Mouse (Mus musculus) left cerebral cortex, postnatal 25 days (tissue): ENCODE results near the gene Bst2. TPM values are rescaled to one million over a fixed set of nuclear protein-coding genes. Genes with fewer than 3 reads are reported as not detected.

ENCODE experiments used
- DNase-seq, 2 experiments: peaks; one replicate each; pipeline ENCODE4 v3.0.0; 2022; ENCODE audit warnings: low spot score in 2 of 2, mixed read lengths in 1 of 2
- intact Hi-C: fragments of 180-260 bp; cut with DNase I; formaldehyde crosslinking; loops from one replicate; pipeline ENCODE4 v1.15.1; 2025
- total RNA-seq, 2 experiments: library from RNA; stranded (reverse); gene quantifications; 2 replicates each; pipeline ENCODE4 v1.2.3; 2021

Bst2 gene
- 1 to 10 TPM; 2.3 to 4.3 TPM for total RNA-seq

- peak; percentile 26 to 39 for DNase-seq
- intact Hi-C loops, result no loop called here
These were observed at the start of gene Bst2 for GRCm38 (mm10) chr8:71537028-71537867. Bst2 (minus strand) TSS chr8:71537456.

GRCm38 (mm10) chr8:71586891-71587290, 49.6 kb upstream of the Bst2 start:
- intact Hi-C loops, result no loop called here

GRCm38 (mm10) chr8:71580201-71580600, 42.9 kb upstream of the Bst2 start:
- DNase-seq, result no peak
- intact Hi-C loops, result no loop called here

More at GRCm38 (mm10) chr8:71586891-71587290, 49.6 kb upstream of the Bst2 start:
- no peak for DNase-seq

GRCm38 (mm10) chr8:71579476-71579875, 42.2 kb upstream of the Bst2 start:
- no peak for DNase-seq
- intact Hi-C loops, result no loop called here

GRCm38 (mm10) chr8:71579009-71579408, 41.8 kb upstream of the Bst2 start:
- intact Hi-C loops, result no loop called here
- no peak for DNase-seq

GRCm38 (mm10) chr8:71577856-71578387, 40.7 kb upstream of the Bst2 start:
- intact Hi-C loops, result no loop called here
- no peak for DNase-seq

GRCm38 (mm10) chr8:71575020-71575419, 37.8 kb upstream of the Bst2 start:
- intact Hi-C loops, result no loop called here
- no peak for DNase-seq

GRCm38 (mm10) chr8:71574426-71574825, 37.2 kb upstream of the Bst2 start:
- intact Hi-C loops, result no loop called here

GRCm38 (mm10) chr8:71572847-71573633, 35.8 kb upstream of the Bst2 start:
- peak; percentile 78 to 86 for DNase-seq
- intact Hi-C loops, result no loop called here

More at GRCm38 (mm10) chr8:71574426-71574825, 37.2 kb upstream of the Bst2 start:
- DNase-seq, result no peak

GRCm38 (mm10) chr8:71572077-71572476, 34.8 kb upstream of the Bst2 start:
- no peak for DNase-seq
- intact Hi-C loops, result no loop called here

GRCm38 (mm10) chr8:71570291-71570954, 33.2 kb upstream of the Bst2 start:
- peak; percentile 96 to 99 for DNase-seq
- intact Hi-C loops, result no loop called here

- peak; percentile 92 to 95 for DNase-seq
- intact Hi-C loops, result loop anchor here (2.0 kb wide), 1 partner anchor 23 kb away; the partner anchor contains the start of gene Pgls
These were observed 32.4 kb upstream of the Bst2 start for GRCm38 (mm10) chr8:71569366-71570290.

GRCm38 (mm10) chr8:71568941-71569340, 31.7 kb upstream of the Bst2 start:
- intact Hi-C loops, result loop anchor here (2.0 kb wide), 1 partner anchor 24 kb away; the partner anchor contains the start of gene Pgls

GRCm38 (mm10) chr8:71568387-71568937, 31.2 kb upstream of the Bst2 start, which contains the start of gene Slc27a1:
Slc27a1 (plus strand) TSS chr8:71568882.
- intact Hi-C loops, result loop anchor here (2.0 kb wide), 1 partner anchor 24 kb away; the partner anchor contains the start of gene Pgls
- peak; percentile 51 to 63 for DNase-seq

More at GRCm38 (mm10) chr8:71568941-71569340, 31.7 kb upstream of the Bst2 start:
- no peak for DNase-seq

- intact Hi-C loops, result no loop called here
- DNase-seq, result no peak
These were observed 30.3 kb upstream of the Bst2 start for GRCm38 (mm10) chr8:71567587-71567986.

GRCm38 (mm10) chr8:71566501-71566900, 29.2 kb upstream of the Bst2 start, which contains the start of gene Nxnl1:
Nxnl1 (minus strand) TSS chr8:71566601.
- no peak for DNase-seq
- intact Hi-C loops, result no loop called here

- DNase-seq, result no peak
- intact Hi-C loops, result no loop called here
These were observed 26.7 kb upstream of the Bst2 start for GRCm38 (mm10) chr8:71563992-71564391.

- intact Hi-C loops, result no loop called here
- DNase-seq, result peak; percentile 55 to 67
These were observed 25.5 kb upstream of the Bst2 start for GRCm38 (mm10) chr8:71562751-71563150.
